Mouse (Mus musculus): ENCODE results near the gene Pip4k2c. TPM values are rescaled to one million over a fixed set of nuclear protein-coding genes. Genes with fewer than 3 reads are reported as not detected.

Gene Pip4k2c
- polyA plus RNA-seq (2015; fragmentation: Nextera tagmentation; extraction: Ambion mirVana), result 30.0 and 30.8 TPM in 2 replicates

DNA sequence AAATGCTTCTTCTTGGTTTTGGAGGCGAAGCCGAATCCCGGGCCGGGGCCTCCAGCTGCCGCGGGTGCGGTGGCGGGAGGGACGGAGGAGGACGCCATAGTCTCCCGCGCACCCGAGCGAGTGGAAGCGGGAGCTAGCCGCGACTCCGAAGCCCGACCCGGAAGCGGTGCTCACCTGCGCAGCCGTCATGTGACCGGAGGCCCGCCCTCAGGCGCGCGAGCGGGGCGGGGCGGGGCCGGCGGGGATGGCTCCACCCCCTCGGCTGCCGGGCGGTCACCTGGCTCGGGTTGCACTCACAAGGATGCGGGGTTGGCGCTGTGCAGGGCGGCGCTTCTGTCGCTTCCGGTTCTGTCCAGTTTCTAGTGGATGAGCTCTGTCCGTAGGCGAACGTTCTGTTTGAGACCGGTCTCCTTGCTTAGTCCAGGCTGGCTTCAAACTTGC is at the start of gene Pip4k2c:
Pip4k2c (minus strand) TSS at position 172 of the 441 bp plus-strand sequence.
- Histone ChIP-seq H3K4me1 (replicated peaks; ENCODE audit: control insufficient read depth, insufficient read depth, low read length) (peaks cover 7% of the 10 kb centered on the region), H3K9me3 (ENCODE audit: control insufficient read depth, low read length) (no peaks in the 10 kb centered on the region), H3K27me3 (ENCODE audit: control insufficient read depth, insufficient read depth, low read depth, low read length) (no peaks in the 10 kb centered on the region), H3K36me3 (ENCODE audit: control insufficient read depth, insufficient read depth, low read length) (peaks cover 4% of the 10 kb centered on the region; the same call in 1 of the 2 replicates), H3K4me2 (ENCODE audit: low read depth, low read length) (peak within 1 kb of the TSS; percentile 69), H3K27ac (ENCODE audit: low read length) (no peak within 1 kb of the TSS; the same call in 1 of the 2 replicates), H3K9ac (ENCODE audit: low read length) (peak within 1 kb of the TSS; percentile 80), H3K4me3 (ENCODE audit: low read length) (peak within 1 kb of the TSS; percentile 73)
- ATAC-seq (ENCODE audit: low read depth), result peak; percentile 99
- WGBS, result under 1% methylated on average over 46 of the region's 47 CpGs

DNA sequence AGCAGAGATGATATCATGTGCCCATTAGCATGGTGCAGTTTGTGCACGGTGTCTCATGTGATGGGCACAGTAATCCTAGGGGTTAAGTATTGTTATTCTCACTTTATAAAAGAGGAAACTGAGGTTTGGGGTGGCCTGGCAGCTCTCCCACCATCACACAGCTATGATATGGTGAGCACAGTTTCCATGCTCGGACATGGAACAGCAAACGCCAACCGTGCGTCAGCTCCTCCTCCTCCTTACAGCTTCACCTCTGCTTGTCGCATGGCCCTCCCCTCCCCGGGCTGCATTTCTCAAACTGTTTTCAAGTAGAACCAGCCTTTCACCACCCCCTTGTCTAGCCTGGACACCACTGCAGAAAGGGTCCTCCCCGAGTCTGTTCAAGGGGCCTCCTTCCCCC is 47.1 kb upstream of the Pip4k2c start:
- H3K4me3 ChIP-seq (ENCODE audit: low read length), result no peak overlapping the region
- no peak for ATAC-seq (ENCODE audit: low read depth)
- no peaks in the 10 kb centered on the region for H3K9me3 ChIP-seq (ENCODE audit: control insufficient read depth, low read length)
- no peak overlapping the region for H3K9ac ChIP-seq (ENCODE audit: low read length)
- no peak overlapping the region for H3K4me2 ChIP-seq (ENCODE audit: low read depth, low read length)
- no peak overlapping the region for H3K27ac ChIP-seq (ENCODE audit: low read length)
- WGBS, result 64% methylated on average over 8 of the region's 8 CpGs
- H3K36me3 ChIP-seq (ENCODE audit: control insufficient read depth, insufficient read depth, low read length), result no peaks in the 10 kb centered on the region
- H3K4me1 ChIP-seq (replicated peaks; ENCODE audit: control insufficient read depth, insufficient read depth, low read length), result peaks cover 7% of the 10 kb centered on the region
- H3K27me3 ChIP-seq (ENCODE audit: control insufficient read depth, insufficient read depth, low read depth, low read length), result peaks cover 15% of the 10 kb centered on the region

DNA sequence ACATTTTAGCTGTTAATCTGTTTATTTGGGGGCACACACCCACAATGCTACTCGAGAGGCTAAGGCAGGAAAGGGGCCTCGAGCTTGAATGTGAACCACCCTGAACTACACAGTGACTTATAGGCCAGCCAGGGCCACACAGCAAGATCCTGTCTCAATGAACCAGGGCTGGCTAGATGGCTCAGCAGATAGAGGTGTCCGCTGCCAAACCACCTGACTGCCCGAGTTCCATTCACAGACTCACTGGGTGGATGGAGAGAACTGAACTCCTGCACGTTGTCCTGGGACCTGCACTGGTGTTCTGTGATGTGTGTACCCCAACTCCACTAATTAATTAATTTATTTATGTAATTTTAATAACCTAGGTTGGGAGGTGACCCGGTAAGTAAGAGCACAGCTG is 46.4 kb upstream of the Pip4k2c start:
- H3K4me1 ChIP-seq (replicated peaks; ENCODE audit: control insufficient read depth, insufficient read depth, low read length), result peaks cover 5% of the 10 kb centered on the region
- H3K36me3 ChIP-seq (ENCODE audit: control insufficient read depth, insufficient read depth, low read length), result no peaks in the 10 kb centered on the region
- no peak overlapping the region for H3K4me3 ChIP-seq (ENCODE audit: low read length)
- H3K9ac ChIP-seq (ENCODE audit: low read length), result no peak overlapping the region
- no peak overlapping the region for H3K4me2 ChIP-seq (ENCODE audit: low read depth, low read length)
- H3K27ac ChIP-seq (ENCODE audit: low read length), result no peak overlapping the region
- H3K27me3 ChIP-seq (ENCODE audit: control insufficient read depth, insufficient read depth, low read depth, low read length), result peaks cover 13% of the 10 kb centered on the region
- ATAC-seq (ENCODE audit: low read depth), result no peak
- H3K9me3 ChIP-seq (ENCODE audit: control insufficient read depth, low read length), result no peaks in the 10 kb centered on the region
- WGBS, result 71% methylated on average over 6 of the region's 6 CpGs

DNA sequence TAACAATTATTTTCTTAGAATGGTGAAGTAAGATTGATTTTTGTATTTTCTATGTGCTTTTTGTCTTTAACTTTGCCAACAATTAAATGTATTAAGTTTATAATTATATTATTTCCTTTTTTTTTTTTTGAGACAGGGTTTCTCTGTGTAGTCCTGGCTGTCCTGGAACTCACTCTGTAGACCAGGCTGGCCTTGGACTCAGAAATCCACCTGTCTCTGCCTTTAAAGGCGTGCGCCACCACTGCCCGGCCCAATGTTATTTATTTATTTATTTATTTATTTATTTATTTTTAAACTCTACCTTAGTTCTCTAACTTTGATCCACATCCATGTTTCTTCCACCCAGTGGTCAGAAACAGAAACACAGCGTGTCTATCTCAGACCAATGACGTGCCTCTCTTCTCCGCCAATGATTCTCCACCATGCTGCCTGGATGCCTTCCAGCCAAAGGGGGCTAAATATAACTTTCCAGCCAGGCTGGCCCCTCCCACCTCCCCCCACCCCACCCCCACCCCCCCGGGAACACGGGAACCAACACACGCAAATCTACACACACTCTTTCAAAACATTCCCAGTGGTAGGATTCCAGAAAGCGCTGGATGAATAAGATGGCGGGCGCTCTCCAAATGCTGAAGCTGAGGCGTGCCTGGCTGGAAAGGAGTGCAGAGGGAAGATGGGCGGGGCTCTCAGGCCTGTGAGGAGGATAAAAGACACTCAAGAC is 44.4 kb upstream of the Pip4k2c start:
- H3K9ac ChIP-seq (ENCODE audit: low read length), result no peak overlapping the region
- ATAC-seq (ENCODE audit: low read depth), result peak; percentile 82
- H3K27ac ChIP-seq (ENCODE audit: low read length), result no peak overlapping the region
- no peaks in the 10 kb centered on the region for H3K4me1 ChIP-seq (replicated peaks; ENCODE audit: control insufficient read depth, insufficient read depth, low read length)
- H3K27me3 ChIP-seq (ENCODE audit: control insufficient read depth, insufficient read depth, low read depth, low read length), result no peaks in the 10 kb centered on the region
- no peak overlapping the region for H3K4me3 ChIP-seq (ENCODE audit: low read length)
- WGBS, result 18% methylated on average over 14 of the region's 14 CpGs
- no peak overlapping the region; the same call in 1 of the 2 replicates for H3K4me2 ChIP-seq (ENCODE audit: low read depth, low read length)
- no peaks in the 10 kb centered on the region for H3K9me3 ChIP-seq (ENCODE audit: control insufficient read depth, low read length)
- no peaks in the 10 kb centered on the region for H3K36me3 ChIP-seq (ENCODE audit: control insufficient read depth, insufficient read depth, low read length)

DNA sequence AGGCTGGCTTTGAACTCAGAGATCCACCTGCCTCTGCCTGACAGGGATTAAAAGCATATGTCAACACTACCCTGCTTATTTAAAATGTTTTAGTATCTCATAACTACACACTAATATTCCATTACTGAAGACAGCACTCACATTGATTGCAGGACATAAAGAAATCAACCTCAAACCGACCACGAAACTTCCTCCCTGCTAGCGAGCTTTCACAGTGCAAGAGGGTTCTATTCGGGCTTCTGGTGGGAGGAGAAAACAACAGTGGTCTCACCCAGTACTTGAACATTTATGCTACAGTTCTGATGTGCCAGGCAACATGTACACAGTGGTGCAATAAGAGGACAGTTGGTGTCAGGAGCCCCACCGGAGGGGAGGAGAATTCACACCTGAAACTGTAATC is 39.4 kb upstream of the Pip4k2c start:
- no peaks in the 10 kb centered on the region for H3K9me3 ChIP-seq (ENCODE audit: control insufficient read depth, low read length)
- WGBS, result 75% methylated on average over 5 of the region's 5 CpGs
- no peaks in the 10 kb centered on the region for H3K27me3 ChIP-seq (ENCODE audit: control insufficient read depth, insufficient read depth, low read depth, low read length)
- no peak overlapping the region for H3K27ac ChIP-seq (ENCODE audit: low read length)
- no peak overlapping the region for H3K4me2 ChIP-seq (ENCODE audit: low read depth, low read length)
- H3K36me3 ChIP-seq (ENCODE audit: control insufficient read depth, insufficient read depth, low read length), result no peaks in the 10 kb centered on the region
- no peak overlapping the region for H3K9ac ChIP-seq (ENCODE audit: low read length)
- H3K4me3 ChIP-seq (ENCODE audit: low read length), result no peak overlapping the region
- no peaks in the 10 kb centered on the region for H3K4me1 ChIP-seq (replicated peaks; ENCODE audit: control insufficient read depth, insufficient read depth, low read length)
- no peak for ATAC-seq (ENCODE audit: low read depth)

DNA sequence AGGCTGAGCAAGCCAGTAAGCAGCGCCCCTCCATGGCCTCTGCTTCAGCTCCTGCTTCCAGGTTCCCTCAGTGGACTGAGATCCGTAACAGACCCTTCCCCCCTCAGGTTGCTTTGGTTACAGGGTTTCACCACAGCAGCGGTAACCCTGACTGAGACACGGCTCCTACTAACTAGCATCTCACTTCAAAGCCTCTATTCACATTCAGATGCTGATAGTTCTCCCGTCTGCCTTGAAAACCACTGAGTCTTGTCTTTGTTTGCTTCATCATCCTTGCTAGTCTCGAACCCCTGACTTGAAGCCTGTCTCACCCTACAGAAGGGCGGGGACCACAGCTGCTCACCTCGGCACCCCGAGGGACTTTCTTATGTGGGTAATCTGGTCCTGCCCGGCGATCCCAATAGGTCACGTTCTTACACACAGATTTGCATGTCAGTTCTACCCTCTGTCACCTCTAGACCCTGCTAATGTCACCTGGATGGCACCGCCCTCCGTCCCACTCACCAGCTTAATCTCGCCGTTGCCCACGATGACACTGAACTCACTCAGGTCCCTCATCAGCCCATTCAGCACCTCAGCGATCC is 26.9 kb upstream of the Pip4k2c start:
- ATAC-seq (ENCODE audit: low read depth), result no peak
- Histone ChIP-seq H3K4me3 (ENCODE audit: low read length) (no peak overlapping the region), H3K4me1 (replicated peaks; ENCODE audit: control insufficient read depth, insufficient read depth, low read length) (no peaks in the 10 kb centered on the region), H3K4me2 (ENCODE audit: low read depth, low read length) (no peak overlapping the region), H3K9me3 (ENCODE audit: control insufficient read depth, low read length) (no peaks in the 10 kb centered on the region), H3K9ac (ENCODE audit: low read length) (no peak overlapping the region), H3K36me3 (ENCODE audit: control insufficient read depth, insufficient read depth, low read length) (no peaks in the 10 kb centered on the region), H3K27me3 (ENCODE audit: control insufficient read depth, insufficient read depth, low read depth, low read length) (no peaks in the 10 kb centered on the region), H3K27ac (ENCODE audit: low read length) (no peak overlapping the region)
- WGBS, result 65% methylated on average over 18 of the region's 18 CpGs

DNA sequence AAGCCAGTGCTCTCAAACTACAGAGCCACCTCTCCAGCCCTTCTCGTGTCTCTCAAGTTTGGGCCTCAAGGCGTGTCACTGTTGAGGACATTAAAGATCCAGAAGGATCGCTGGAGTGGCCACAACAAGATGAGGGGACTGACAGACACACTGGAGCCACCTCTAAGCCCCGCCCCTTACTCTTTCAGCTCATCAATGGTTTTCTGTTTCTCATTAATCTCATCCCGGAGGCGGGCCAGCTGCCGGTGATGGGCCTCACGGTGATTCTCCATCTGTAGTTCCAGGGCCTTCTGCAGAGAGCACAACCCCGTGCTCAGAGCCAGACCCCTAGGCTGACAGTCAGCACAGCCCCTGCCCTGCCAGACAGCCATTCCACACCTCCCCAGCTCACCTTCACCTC is 25.2 kb upstream of the Pip4k2c start:
- Histone ChIP-seq H3K4me1 (replicated peaks; ENCODE audit: control insufficient read depth, insufficient read depth, low read length) (no peaks in the 10 kb centered on the region), H3K9me3 (ENCODE audit: control insufficient read depth, low read length) (no peaks in the 10 kb centered on the region), H3K9ac (ENCODE audit: low read length) (no peak overlapping the region), H3K27ac (ENCODE audit: low read length) (no peak overlapping the region), H3K4me3 (ENCODE audit: low read length) (no peak overlapping the region), H3K36me3 (ENCODE audit: control insufficient read depth, insufficient read depth, low read length) (no peaks in the 10 kb centered on the region), H3K4me2 (ENCODE audit: low read depth, low read length) (no peak overlapping the region), H3K27me3 (ENCODE audit: control insufficient read depth, insufficient read depth, low read depth, low read length) (no peaks in the 10 kb centered on the region)
- no peak for ATAC-seq (ENCODE audit: low read depth)
- 39% methylated on average over 9 of the region's 9 CpGs for WGBS

DNA sequence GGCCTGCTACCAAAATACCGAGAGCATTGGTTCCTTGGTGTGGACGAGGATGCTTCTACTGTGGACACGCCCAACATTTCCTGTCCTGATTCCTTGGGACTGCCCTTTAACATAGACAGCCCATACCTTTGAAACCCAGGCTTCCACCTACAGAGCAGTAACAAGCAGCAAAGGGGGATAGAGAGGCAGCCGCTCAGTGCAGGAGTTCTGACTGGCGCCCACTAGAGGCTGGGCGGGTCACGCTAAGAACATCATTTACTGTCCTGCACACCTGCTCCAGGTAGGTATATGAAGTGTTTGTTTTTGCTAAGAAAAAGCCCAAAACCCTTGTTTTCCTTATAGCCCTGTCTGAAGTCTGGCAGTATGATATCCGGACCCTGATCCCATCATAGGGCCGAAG is 21.8 kb upstream of the Pip4k2c start:
- no peaks in the 10 kb centered on the region for H3K27me3 ChIP-seq (ENCODE audit: control insufficient read depth, insufficient read depth, low read depth, low read length)
- H3K27ac ChIP-seq (ENCODE audit: low read length), result no peak overlapping the region
- no peaks in the 10 kb centered on the region for H3K36me3 ChIP-seq (ENCODE audit: control insufficient read depth, insufficient read depth, low read length)
- H3K9me3 ChIP-seq (ENCODE audit: control insufficient read depth, low read length), result no peaks in the 10 kb centered on the region
- H3K4me1 ChIP-seq (replicated peaks; ENCODE audit: control insufficient read depth, insufficient read depth, low read length), result no peaks in the 10 kb centered on the region
- no peak for ATAC-seq (ENCODE audit: low read depth)
- WGBS, result 74% methylated on average over 9 of the region's 9 CpGs
- H3K9ac ChIP-seq (ENCODE audit: low read length), result no peak overlapping the region
- no peak overlapping the region for H3K4me3 ChIP-seq (ENCODE audit: low read length)
- no peak overlapping the region for H3K4me2 ChIP-seq (ENCODE audit: low read depth, low read length)

DNA sequence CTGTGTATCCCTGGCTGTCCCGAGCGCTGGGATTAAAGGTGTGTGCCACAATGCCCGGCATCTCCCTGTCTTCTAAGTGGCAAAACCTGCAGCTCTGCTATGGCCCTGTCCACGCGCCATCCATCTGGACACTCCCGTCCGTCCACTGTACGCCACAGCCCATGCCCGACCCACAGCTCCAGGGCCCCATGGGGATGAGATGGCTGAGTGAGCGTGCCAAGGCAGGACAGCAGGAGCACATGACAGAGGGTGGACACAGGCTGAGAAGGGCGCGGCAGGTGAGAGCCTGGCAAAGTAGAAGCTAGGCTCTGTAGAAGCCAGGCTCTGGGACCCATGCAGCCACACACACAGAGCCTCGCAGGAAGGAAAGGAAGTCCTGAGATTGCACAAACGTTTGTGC is 20.4 kb upstream of the Pip4k2c start:
- no peak for ATAC-seq (ENCODE audit: low read depth)
- H3K9ac ChIP-seq (ENCODE audit: low read length), result no peak overlapping the region
- H3K4me3 ChIP-seq (ENCODE audit: low read length), result no peak overlapping the region
- H3K9me3 ChIP-seq (ENCODE audit: control insufficient read depth, low read length), result no peaks in the 10 kb centered on the region
- no peaks in the 10 kb centered on the region for H3K36me3 ChIP-seq (ENCODE audit: control insufficient read depth, insufficient read depth, low read length)
- no peak overlapping the region for H3K27ac ChIP-seq (ENCODE audit: low read length)
- no peaks in the 10 kb centered on the region for H3K27me3 ChIP-seq (ENCODE audit: control insufficient read depth, insufficient read depth, low read depth, low read length)
- H3K4me1 ChIP-seq (replicated peaks; ENCODE audit: control insufficient read depth, insufficient read depth, low read length), result no peaks in the 10 kb centered on the region
- WGBS, result 77% methylated on average over 14 of the region's 14 CpGs
- no peak overlapping the region for H3K4me2 ChIP-seq (ENCODE audit: low read depth, low read length)

All from lung, embryonic 16.5 days (tissue).